Mouse (Mus musculus) neural tube, embryonic 12.5 days (tissue): ENCODE measurements at regions not wholly inside any gene's neighbourhood (a gene's known extent, or its start where the extent isn't known, plus 50 kb on each side); places are given as distances from the start of the nearest gene placed in this dataset.

Source experiments
- ATAC-seq: fragments of 200-750 bp; cut with Nextera tagmentation; 2 replicates; pipeline ENCODE4 v1.8.0; 2017; ENCODE audit warnings: low read depth, mild to moderate bottlenecking, moderate TSS enrichment, moderate library complexity; ENCODE audit not compliant: low FRiP score
- H3K27ac ChIP-seq: fragments of 300-500 bp; sonication (generic); 2 replicates; pipeline ENCODE4 v1.5.1; 2016
- H3K27me3 ChIP-seq: fragments of 300-500 bp; sonication (generic); replicated peaks from 2 replicates; pipeline ENCODE4 v1.6.1; 2016; ENCODE audit warnings: mild to moderate bottlenecking
- H3K36me3 ChIP-seq: fragments of 300-500 bp; sonication (generic); 2 replicates; pipeline ENCODE4 v1.6.1; 2016; ENCODE audit warnings: mild to moderate bottlenecking
- H3K4me1 ChIP-seq: fragments of 300-500 bp; sonication (generic); 2 replicates; pipeline ENCODE4 v1.6.1; 2016
- H3K4me2 ChIP-seq: fragments of 300-500 bp; sonication (generic); replicated peaks from 2 replicates; pipeline ENCODE4 v1.6.1; 2016; ENCODE audit warnings: mild to moderate bottlenecking
- H3K4me3 ChIP-seq: fragments of 300-500 bp; sonication (generic); 2 replicates; pipeline ENCODE4 v1.5.1; 2016
- H3K9ac ChIP-seq: fragments of 300-500 bp; sonication (generic); 2 replicates; pipeline ENCODE4 v1.6.1; 2016; ENCODE audit warnings: mild to moderate bottlenecking
- H3K9me3 ChIP-seq: fragments of 300-500 bp; sonication (generic); 2 replicates; pipeline ENCODE4 v1.6.1; 2016; ENCODE audit warnings: mild to moderate bottlenecking
- WGBS: fragments of 180-500 bp; shearing (Covaris S2); methylation state at CpG from one replicate; pipeline ENCODE4 v1.1.7; 2016; 5-methylcytosine and 5-hydroxymethylcytosine counted together

- Histone ChIP-seq H3K4me3 (no peak overlapping the region), H3K36me3 (no peaks in the 10 kb centered on the region), H3K9me3 (no peaks in the 10 kb centered on the region), H3K4me1 (no peaks in the 10 kb centered on the region), H3K4me2 (no peak overlapping the region), H3K9ac (no peak overlapping the region), H3K27ac (no peak overlapping the region), H3K27me3 (no peaks in the 10 kb centered on the region)
- no peak for ATAC-seq
- WGBS = 83% methylated on average over 5 of the region's 5 CpGs
Observed at GRCm38 (mm10) chr1:151128005-151128404, 54.3 kb upstream of the Gm47985 start.

GRCm38 (mm10) chr1:151128955-151129354, 53.4 kb upstream of the Gm47985 start:
- ATAC-seq = no peak
- Histone ChIP-seq H3K9me3 (no peaks in the 10 kb centered on the region), H3K9ac (no peak overlapping the region), H3K4me2 (no peak overlapping the region), H3K4me1 (no peaks in the 10 kb centered on the region), H3K27me3 (no peaks in the 10 kb centered on the region), H3K36me3 (no peaks in the 10 kb centered on the region), H3K4me3 (no peak overlapping the region), H3K27ac (no peak overlapping the region)

GRCm38 (mm10) chr1:151130036-151130435, 52.3 kb upstream of the Gm47985 start:
- H3K27me3 ChIP-seq = no peaks in the 10 kb centered on the region
- H3K4me1 ChIP-seq = no peaks in the 10 kb centered on the region
- no peak overlapping the region for H3K27ac ChIP-seq
- H3K4me3 ChIP-seq = no peak overlapping the region
- H3K4me2 ChIP-seq = no peak overlapping the region
- H3K9ac ChIP-seq = no peak overlapping the region
- no peak for ATAC-seq
- no peaks in the 10 kb centered on the region for H3K9me3 ChIP-seq
- WGBS = 85% methylated on average over 6 of the region's 6 CpGs
- H3K36me3 ChIP-seq = no peaks in the 10 kb centered on the region

DNA sequence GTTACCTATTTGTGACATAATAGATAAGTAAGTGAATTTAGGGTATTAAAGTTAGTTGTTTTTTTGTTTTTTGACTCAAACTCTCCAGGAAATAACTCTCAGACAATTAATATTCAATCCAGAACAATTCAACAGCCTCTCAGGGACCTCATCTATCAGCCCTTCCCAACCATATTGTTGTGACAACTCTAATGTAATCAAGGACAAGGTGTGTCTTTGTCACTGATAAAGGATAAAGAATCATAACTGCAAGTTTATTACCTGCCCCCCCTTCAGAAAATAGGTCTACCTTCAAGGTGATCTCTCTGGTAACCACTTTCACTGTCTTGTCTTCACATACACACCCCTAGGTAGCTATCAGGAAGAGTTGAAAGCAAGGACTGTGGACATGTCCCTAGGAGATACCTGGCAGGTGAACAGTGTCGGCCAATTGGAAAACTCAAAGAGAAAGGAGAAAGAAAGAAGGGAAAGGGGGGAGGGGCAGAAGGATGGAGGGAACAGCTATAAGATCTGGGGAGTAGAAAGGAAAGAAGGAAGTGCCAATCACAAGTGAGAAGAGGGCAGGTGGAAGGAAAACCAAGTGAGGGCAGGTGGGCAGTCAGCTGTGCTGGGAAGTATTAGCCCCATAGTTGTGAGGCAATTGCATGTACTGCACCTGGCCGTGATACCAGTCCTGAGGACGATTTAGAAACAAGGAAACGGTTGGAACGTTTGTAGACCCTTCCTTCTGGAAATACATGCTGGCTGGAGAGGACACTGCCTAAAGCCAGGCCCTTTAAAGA, 51.3 kb upstream of the Gm47985 start:
- no peak overlapping the region for H3K9ac ChIP-seq
- H3K4me1 ChIP-seq = no peaks in the 10 kb centered on the region
- no peaks in the 10 kb centered on the region for H3K27me3 ChIP-seq
- no peak overlapping the region for H3K27ac ChIP-seq
- 83% methylated on average over 5 of the region's 5 CpGs for WGBS
- no peaks in the 10 kb centered on the region for H3K9me3 ChIP-seq
- no peak overlapping the region for H3K4me2 ChIP-seq
- H3K36me3 ChIP-seq = no peaks in the 10 kb centered on the region
- ATAC-seq = no peak
- H3K4me3 ChIP-seq = no peak overlapping the region

DNA sequence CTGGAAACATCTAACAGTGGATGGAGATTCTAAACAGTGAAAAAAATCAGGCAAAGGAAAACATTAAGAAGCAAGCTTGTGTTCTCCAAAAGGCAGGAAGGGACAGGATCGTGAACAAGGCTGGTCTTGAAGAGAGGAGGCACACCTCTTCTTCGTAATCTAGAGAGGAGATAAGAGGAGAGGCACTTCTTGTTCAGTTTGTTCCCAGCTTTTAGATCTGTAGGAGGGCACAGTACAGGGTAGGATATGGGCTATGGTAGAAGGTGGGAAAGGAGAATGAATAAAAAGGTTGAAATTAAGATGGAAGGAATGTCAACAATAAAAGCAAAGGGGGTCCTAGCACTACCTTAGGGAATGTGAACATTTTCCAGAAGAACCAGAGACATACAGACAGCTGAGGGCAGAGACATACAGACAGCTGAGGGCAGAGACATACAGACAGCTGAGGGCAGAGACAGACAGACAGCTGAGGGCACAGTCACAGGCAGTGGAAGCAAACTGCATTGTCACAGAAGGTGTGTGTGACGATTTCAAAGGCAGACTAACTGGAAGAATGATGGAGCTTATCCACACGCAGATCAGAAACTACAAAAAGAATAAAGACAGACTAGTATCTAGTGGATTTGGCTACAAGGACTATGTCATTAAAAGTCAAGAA, 50.6 kb upstream of the Gm47985 start:
- no peaks in the 10 kb centered on the region for H3K4me1 ChIP-seq

More for the DNA sequence above, 50.6 kb upstream of the Gm47985 start:
- H3K27ac ChIP-seq = no peak overlapping the region
- no peaks in the 10 kb centered on the region for H3K36me3 ChIP-seq
- H3K27me3 ChIP-seq = no peaks in the 10 kb centered on the region
- no peak overlapping the region for H3K9ac ChIP-seq
- no peak overlapping the region for H3K4me2 ChIP-seq
- no peak overlapping the region for H3K4me3 ChIP-seq
- no peaks in the 10 kb centered on the region for H3K9me3 ChIP-seq
- ATAC-seq = no peak
- WGBS = 87% methylated on average over 4 of the region's 4 CpGs
